Comparison of ENCODE assay signal across 12 mouse cellular contexts in genomic region chr6:86654270-86654916, GRCm38 (mm10). TPM values are rescaled to one million over a fixed set of nuclear protein-coding genes. Genes with fewer than 3 reads are reported as not detected.
A peak's percentile ranks its signal among the peaks of the same experiment; 100 is the strongest.
DNase-seq lines count a peak whose midpoint lies in the region; ATAC-seq lines count a peak whose summit lies in the region.
"Had no signal": no experiment of that assay in that cellular context is flagged by ENCODE, and none has a peak within 500 bp of the region (broad histone marks: within the 10 kb centered on the region; RNA-seq: fewer than 3 reads in every experiment).

No protein-coding gene starts in this region.

- H3K36me3 ChIP-seq in kidney, embryonic 15.5 days, result peaks cover 47% of the 10 kb centered on the region
- H3K36me3 ChIP-seq in intestine, embryonic 15.5 days, result peaks cover 19% of the 10 kb centered on the region

- no peak overlapping the region for H3K4me3 ChIP-seq in kidney, embryonic 15.5 days (replicated peaks)
- H3K4me3 ChIP-seq in intestine, embryonic 15.5 days (replicated peaks), result no peak overlapping the region
- H3K4me3 ChIP-seq: heart, embryonic 15.5 days; myocyte had no signal

- no peak overlapping the region for H3K4me2 ChIP-seq in kidney, embryonic 15.5 days
- no peak overlapping the region for H3K4me2 ChIP-seq in intestine, embryonic 15.5 days (replicated peaks)
- H3K4me2 ChIP-seq: heart, embryonic 15.5 days had no signal

- 77% methylated on average over 9 of the region's 9 CpGs for WGBS in kidney, embryonic 15.5 days
- WGBS in intestine, embryonic 15.5 days, result 71% methylated on average over 9 of the region's 9 CpGs

- no peaks in the 10 kb centered on the region for H3K27me3 ChIP-seq in kidney, embryonic 15.5 days
- no peaks in the 10 kb centered on the region for H3K27me3 ChIP-seq in intestine, embryonic 15.5 days (replicated peaks)
- H3K27me3 ChIP-seq: heart, embryonic 15.5 days; Patski had no signal

- no peak for ATAC-seq in kidney, embryonic 15.5 days (replicated peaks; ENCODE audit: low FRiP score)
- ATAC-seq in intestine, embryonic 15.5 days, result peak; percentile 80
- peak; percentile 40 for ATAC-seq in megakaryocyte, adult 5-6 weeks (ENCODE audit: poor library complexity, severe bottlenecking)
- ATAC-seq: Patski had no signal

- H3K4me1 ChIP-seq in kidney, embryonic 15.5 days, result no peaks in the 10 kb centered on the region
- no peaks in the 10 kb centered on the region for H3K4me1 ChIP-seq in intestine, embryonic 15.5 days (replicated peaks)

- no peak overlapping the region for H3K9ac ChIP-seq in kidney, embryonic 15.5 days
- H3K9ac ChIP-seq in intestine, embryonic 15.5 days, result no peak overlapping the region
- H3K9ac ChIP-seq: heart, embryonic 15.5 days had no signal

- intact Hi-C loops in gastrocnemius, postnatal 14 days (cut with DNase I; ENCODE audit: low total_unique reads), result no loop called here

- no peak overlapping the region for H3K27ac ChIP-seq in kidney, embryonic 15.5 days
- H3K27ac ChIP-seq in intestine, embryonic 15.5 days, result no peak overlapping the region
- H3K27ac ChIP-seq: heart, embryonic 15.5 days had no signal

- peak; percentile 51 for DNase-seq in kidney, adult 11 months
- DNase-seq in A20 (ENCODE audit: low read depth, low spot score), result peak; percentile 77
- no peak for DNase-seq in gastrocnemius, postnatal 14 days
- DNase-seq in testis, postnatal 10 days (ENCODE audit: low spot score), result no peak
- DNase-seq in left cerebral cortex, adult 9 months (ENCODE audit: low spot score in 2 of 2), result no peak
- DNase-seq: adrenal gland, adult 2 months had no signal

- no peaks in the 10 kb centered on the region for H3K9me3 ChIP-seq in kidney, embryonic 15.5 days (replicated peaks)
- no peaks in the 10 kb centered on the region for H3K9me3 ChIP-seq in intestine, embryonic 15.5 days
- H3K9me3 ChIP-seq: heart, embryonic 15.5 days had no signal

RNA-seq across cellular contexts. Expression of gene Mxd1, which starts 14.6 kb away (rescaled TPM):
- polyA plus RNA-seq in kidney, embryonic 15.5 days (2015; fragmentation: Nextera tagmentation; extraction: Ambion mirVana), result 10.4 and 11.9 TPM in 2 replicates
- 13.8 and 14.7 TPM in 2 replicates for polyA plus RNA-seq in intestine, embryonic 15.5 days (2015; fragmentation: Nextera tagmentation; extraction: Ambion mirVana)
- total RNA-seq in megakaryocyte, adult 5-6 weeks (2015), result 70.4 and 76.0 TPM in 2 replicates
- total RNA-seq in megakaryocyte, adult 5-6 weeks (2017), result 87.1 and 120 TPM in 2 replicates
- 1 to 10 TPM; 3.9 to 4.0 TPM for total RNA-seq in gastrocnemius, postnatal 14 days (2021)

RNA-seq across cellular contexts. Expression of gene Asprv1, which starts 26.4 kb away (rescaled TPM):
- 2.6 and 4.5 TPM in 2 replicates for polyA plus RNA-seq in kidney, embryonic 15.5 days (2015; fragmentation: Nextera tagmentation; extraction: Ambion mirVana)
- 0.66 and 1.2 TPM in 2 replicates for polyA plus RNA-seq in intestine, embryonic 15.5 days (2015; fragmentation: Nextera tagmentation; extraction: Ambion mirVana)
- 13.5 and 16.8 TPM in 2 replicates for total RNA-seq in megakaryocyte, adult 5-6 weeks (2015)
- 12.1 and 19.1 TPM in 2 replicates for total RNA-seq in megakaryocyte, adult 5-6 weeks (2017)
- total RNA-seq in gastrocnemius, postnatal 14 days (2021), result under 1 TPM in 1 of 2 experiments, not detected in 1; 0.13 TPM
- total RNA-seq: adrenal gland, adult 2 months had no signal
- polyA plus RNA-seq: Patski had no signal

RNA-seq across cellular contexts. Expression of gene Snrnp27, which starts 29.9 kb away (rescaled TPM):
- polyA plus RNA-seq in kidney, embryonic 15.5 days (2015; fragmentation: Nextera tagmentation; extraction: Ambion mirVana), result 106 and 123 TPM in 2 replicates
- 96.0 and 105 TPM in 2 replicates for polyA plus RNA-seq in intestine, embryonic 15.5 days (2015; fragmentation: Nextera tagmentation; extraction: Ambion mirVana)
- 81.4 and 81.9 TPM in 2 replicates for total RNA-seq in megakaryocyte, adult 5-6 weeks (2015)
- total RNA-seq in megakaryocyte, adult 5-6 weeks (2017), result 100 and 101 TPM in 2 replicates
- 10 to 100 TPM; 67.5 to 78.2 TPM for total RNA-seq in gastrocnemius, postnatal 14 days (2021)

Comparison
In these comparisons a context has a peak if more than half of its experiments do, and no peak if none do; other contexts are left out.
1. DNase-seq: peak in kidney, adult 11 months (single experiment) and A20 (single experiment); none in gastrocnemius, postnatal 14 days (single experiment), testis, postnatal 10 days (single experiment) and left cerebral cortex, adult 9 months (0 of 2).
2. RNA of gene Mxd1, which starts 14.6 kb away (total RNA-seq): 70.4 to 120 TPM in megakaryocyte, adult 5-6 weeks; 3.9 to 4.0 TPM in gastrocnemius, postnatal 14 days; every median in the first group is over 10 times any median in the second.
3. RNA of gene Asprv1, which starts 26.4 kb away (total RNA-seq): 12.1 to 19.1 TPM in megakaryocyte, adult 5-6 weeks; 0.13 TPM in gastrocnemius, postnatal 14 days; every median in the first group is over 10 times any median in the second.